Mouse (Mus musculus) midbrain, postnatal 0 days (tissue): ENCODE results near the gene Tmem63b. TPM values are rescaled to one million over a fixed set of nuclear protein-coding genes. Genes with fewer than 3 reads are reported as not detected.

Experiments used
- ATAC-seq: fragments of 200-750 bp; cut with Nextera tagmentation; 2 replicates; pipeline ENCODE4 v1.8.0; 2017; ENCODE audit warnings: moderate number of reproducible peaks, mild to moderate bottlenecking, moderate TSS enrichment, moderate library complexity; ENCODE audit not compliant: low FRiP score
- DNase-seq: peaks from one replicate; pipeline ENCODE4 v3.0.0-alpha.2; 2015; ENCODE audit warnings: low spot score
- H3K27ac ChIP-seq: fragments of 300-500 bp; sonication (generic); 2 replicates; pipeline ENCODE4 v1.5.1; 2014; ENCODE audit warnings: low read depth, mild to moderate bottlenecking, low read length, mixed read lengths
- H3K27me3 ChIP-seq: fragments of 300-500 bp; sonication (generic); 2 replicates; pipeline ENCODE4 v1.6.1; 2014; ENCODE audit warnings: low read length, control low read depth, mixed read lengths; ENCODE audit not compliant: insufficient read depth
- H3K36me3 ChIP-seq: fragments of 300-500 bp; sonication (generic); 2 replicates; pipeline ENCODE4 v1.6.1; 2014; ENCODE audit warnings: low read length, control low read depth, mixed read lengths; ENCODE audit not compliant: insufficient read depth
- H3K4me1 ChIP-seq: fragments of 300-500 bp; sonication (generic); 2 replicates; pipeline ENCODE4 v1.6.1; 2014; ENCODE audit warnings: mild to moderate bottlenecking, control low read depth, antibody characterized with exemption, low read length, mixed read lengths; ENCODE audit not compliant: insufficient read depth
- H3K4me2 ChIP-seq: fragments of 300-500 bp; sonication (generic); 2 replicates; pipeline ENCODE4 v1.6.1; 2014; ENCODE audit warnings: low read depth, mild to moderate bottlenecking, low read length, mixed read lengths; ENCODE audit not compliant: poor library complexity, severe bottlenecking
- H3K4me3 ChIP-seq: fragments of 300-500 bp; sonication (generic); 2 replicates; pipeline ENCODE4 v1.5.1; 2014; ENCODE audit warnings: low read depth, mild to moderate bottlenecking, low read length, moderate library complexity
- H3K9ac ChIP-seq: fragments of 300-500 bp; sonication (generic); replicated peaks from 2 replicates; pipeline ENCODE4 v1.6.1; 2014; ENCODE audit warnings: mild to moderate bottlenecking, low read length, moderate library complexity, mixed read lengths; ENCODE audit not compliant: poor library complexity, severe bottlenecking
- H3K9me3 ChIP-seq: fragments of 300-500 bp; sonication (generic); 2 replicates; pipeline ENCODE4 v1.6.1; 2016; ENCODE audit warnings: low read length, control low read depth
- CTCF ChIP-seq: IDR thresholded peaks from 2 replicates; pipeline ENCODE4 v1.5.1; 2016; ENCODE audit warnings: antibody characterized with exemption, mild to moderate bottlenecking
- WGBS: fragments of 180-500 bp; shearing (Covaris S2); extraction: QIAGEN DNeasy Blood & Tissue Kit; methylation state at CpG from one replicate; pipeline ENCODE4 v1.1.7; 2014; 5-methylcytosine and 5-hydroxymethylcytosine counted together
- polyA plus RNA-seq: library from polyadenylated mRNA; unstranded; fragments of >200 nt; fragmentation: Nextera tagmentation; extraction: Ambion mirVana; gene quantifications from 2 replicates; pipeline ENCODE4 v1.2.1, GENCODE M21; 2015
- total RNA-seq: library from RNA; depleted of rRNA; stranded (reverse); fragments of >200 nt; gene quantifications from 2 replicates; pipeline ENCODE4 v1.2.3, GENCODE M21; 2014

Tmem63b gene
- total and polyA plus RNA-seq, 2 experiments from 2014 or later: 149 to 213 TPM

GRCm38 (mm10) chr17:45701236-45701591 is 14.5 kb upstream of the Tmem63b start:
- H3K9me3 ChIP-seq: no peaks in the 10 kb centered on the region
- H3K36me3 ChIP-seq: 0 out of 2 replicates have a peak, but pooled peaks cover 6% of the 10 kb centered on the region
- 61% methylated on average over 9 of the region's 9 CpGs for WGBS
- ATAC-seq: no peak
- no peak overlapping the region for H3K9ac ChIP-seq
- no peak for DNase-seq
- TF ChIP-seq CTCF: no peak
- H3K27me3 ChIP-seq: no peaks in the 10 kb centered on the region
- H3K4me2 ChIP-seq: no peak overlapping the region
- no peak overlapping the region for H3K27ac ChIP-seq
- no peaks in the 10 kb centered on the region for H3K4me1 ChIP-seq
- H3K4me3 ChIP-seq: no peak overlapping the region

GRCm38 (mm10) chr17:45700496-45701235 is 14.0 kb upstream of the Tmem63b start:
- H3K36me3 ChIP-seq: 0 out of 2 replicates have a peak, but pooled peaks cover 6% of the 10 kb centered on the region
- no peak overlapping the region for H3K4me2 ChIP-seq
- H3K27ac ChIP-seq: no peak overlapping the region
- DNase-seq (no peak), ATAC-seq (no peak)
- H3K9me3 ChIP-seq: no peaks in the 10 kb centered on the region
- WGBS: 40% methylated on average over 9 of the region's 16 CpGs
- no peak overlapping the region for H3K4me3 ChIP-seq
- no peaks in the 10 kb centered on the region for H3K4me1 ChIP-seq
- no peaks in the 10 kb centered on the region for H3K27me3 ChIP-seq
- no peak for TF ChIP-seq CTCF
- H3K9ac ChIP-seq: no peak overlapping the region

GRCm38 (mm10) chr17:45699039-45699740 is 12.5 kb upstream of the Tmem63b start:
- H3K4me1 ChIP-seq: no peaks in the 10 kb centered on the region
- no peaks in the 10 kb centered on the region for H3K27me3 ChIP-seq
- H3K9me3 ChIP-seq: no peaks in the 10 kb centered on the region
- no peak overlapping the region for H3K4me2 ChIP-seq
- no peak overlapping the region for H3K9ac ChIP-seq
- no peak overlapping the region for H3K27ac ChIP-seq
- WGBS: 93% methylated on average over 3 of the region's 3 CpGs
- ATAC-seq: no peak
- DNase-seq: no peak
- H3K4me3 ChIP-seq: no peak overlapping the region
- H3K36me3 ChIP-seq: 0 out of 2 replicates have a peak, but pooled peaks cover 6% of the 10 kb centered on the region
- TF ChIP-seq CTCF: no peak

- ATAC-seq (no peak), DNase-seq (no peak)
- no peak overlapping the region for H3K4me3 ChIP-seq
Measured at GRCm38 (mm10) chr17:45698368-45698767, 11.7 kb upstream of the Tmem63b start.

GRCm38 (mm10) chr17:45696981-45697380 is 10.3 kb upstream of the Tmem63b start:
- no peak overlapping the region for H3K9ac ChIP-seq
- WGBS: 93% methylated on average over 9 of the region's 9 CpGs

More at GRCm38 (mm10) chr17:45698368-45698767, 11.7 kb upstream of the Tmem63b start:
- H3K27me3 ChIP-seq: no peaks in the 10 kb centered on the region
- 0 out of 2 replicates have a peak, but pooled peaks cover 6% of the 10 kb centered on the region for H3K36me3 ChIP-seq
- no peaks in the 10 kb centered on the region for H3K4me1 ChIP-seq
- 93% methylated on average over 6 of the region's 6 CpGs for WGBS
- no peak for TF ChIP-seq CTCF
- no peak overlapping the region for H3K4me2 ChIP-seq
- no peaks in the 10 kb centered on the region for H3K9me3 ChIP-seq
- H3K27ac ChIP-seq: no peak overlapping the region
- H3K9ac ChIP-seq: no peak overlapping the region

More at GRCm38 (mm10) chr17:45696981-45697380, 10.3 kb upstream of the Tmem63b start:
- DNase-seq (no peak), ATAC-seq (no peak)
- TF ChIP-seq CTCF: no peak
- H3K27ac ChIP-seq: no peak overlapping the region
- H3K4me3 ChIP-seq: no peak overlapping the region
- H3K4me1 ChIP-seq: no peaks in the 10 kb centered on the region
- no peaks in the 10 kb centered on the region for H3K9me3 ChIP-seq
- H3K27me3 ChIP-seq: no peaks in the 10 kb centered on the region
- no peak overlapping the region for H3K4me2 ChIP-seq
- 0 out of 2 replicates have a peak, but pooled peaks cover 6% of the 10 kb centered on the region for H3K36me3 ChIP-seq
